Mouse (Mus musculus) megakaryocyte, embryonic 14.5 days (primary cell): ENCODE data around the gene Rap1gap.

Experiments
- FLI1 ChIP-seq: IDR thresholded peaks from 2 replicates; pipeline ENCODE4 v1.6.1; 2012; ENCODE audit warnings: low read length, inconsistent platforms, mixed read lengths
- GATA1 ChIP-seq: IDR thresholded peaks from 3 replicates; pipeline ENCODE4 v1.6.1; 2012; ENCODE audit warnings: mixed read lengths, low read length, inconsistent platforms, borderline replicate concordance

GRCm38 (mm10) chr4:137686303-137686702, 21.8 kb downstream of the Rap1gap start:
- no peak for TF ChIP-seq FLI1
- TF ChIP-seq GATA1 = no peak
